In genomic region chr8:121868196-121868595, GRCm38 (mm10) we compare ENCODE assay signal across 21 mouse cellular contexts. TPM values are rescaled to one million over a fixed set of nuclear protein-coding genes. Genes with fewer than 3 reads are reported as not detected.
DNase-seq lines count a peak whose midpoint lies in the region; ATAC-seq and TF ChIP-seq lines count a peak whose summit lies in the region.
"Had no signal": no experiment of that assay in that cellular context is flagged by ENCODE, and none has a peak within 500 bp of the region (broad histone marks: within the 10 kb centered on the region; RNA-seq: fewer than 3 reads in every experiment).

No protein-coding gene starts in this region.

- no peaks in the 10 kb centered on the region; the same call in 1 of the 2 replicates for H3K4me1 ChIP-seq in stomach, postnatal 0 days (replicated peaks; ENCODE audit: control insufficient read depth, insufficient read depth)
- no peaks in the 10 kb centered on the region; the same call in 1 of the 2 replicates for H3K4me1 ChIP-seq in forebrain, embryonic 14.5 days (ENCODE audit: control insufficient read depth, insufficient read depth, low read length)

- H3K27me3 ChIP-seq in stomach, postnatal 0 days (ENCODE audit: control insufficient read depth, insufficient read depth, low read length), result no peaks in the 10 kb centered on the region
- H3K27me3 ChIP-seq in forebrain, embryonic 14.5 days (replicated peaks; ENCODE audit: control insufficient read depth, insufficient read depth, low read length), result no peaks in the 10 kb centered on the region
- H3K27me3 ChIP-seq: embryonic facial prominence, embryonic 13.5 days; embryonic facial prominence, embryonic 15.5 days; forebrain, embryonic 12.5 days; forebrain, embryonic 15.5 days had no signal

- no peak for TF ChIP-seq CTCF in stomach, postnatal 0 days (IDR thresholded peaks at IDR 0.05; ENCODE audit: low read depth)

- 85% methylated on average over 5 of the region's 5 CpGs for WGBS in stomach, postnatal 0 days
- 94% methylated on average over 5 of the region's 5 CpGs for WGBS in forebrain, embryonic 14.5 days

- H3K4me3 ChIP-seq in stomach, postnatal 0 days (ENCODE audit: low read depth, low read length), result no peak overlapping the region
- H3K4me3 ChIP-seq in forebrain, embryonic 14.5 days (ENCODE audit: low read depth, low read length), result no peak overlapping the region
- H3K4me3 ChIP-seq: embryonic facial prominence, embryonic 13.5 days; embryonic facial prominence, embryonic 15.5 days; erythroblast, embryonic 14.5 days; forebrain, embryonic 10.5 days; forebrain, embryonic 12.5 days; forebrain, embryonic 15.5 days had no signal

- no peak overlapping the region for H3K4me2 ChIP-seq in stomach, postnatal 0 days (replicated peaks; ENCODE audit: low read depth)
- no peak overlapping the region for H3K4me2 ChIP-seq in forebrain, embryonic 14.5 days (ENCODE audit: low read length)
- H3K4me2 ChIP-seq: embryonic facial prominence, embryonic 13.5 days; embryonic facial prominence, embryonic 15.5 days; forebrain, embryonic 12.5 days; forebrain, embryonic 15.5 days had no signal

- H3K27ac ChIP-seq in stomach, postnatal 0 days (replicated peaks), result no peak overlapping the region
- no peak overlapping the region for H3K27ac ChIP-seq in forebrain, embryonic 14.5 days (ENCODE audit: low read depth, low read length)
- H3K27ac ChIP-seq: embryonic facial prominence, embryonic 13.5 days; embryonic facial prominence, embryonic 15.5 days; forebrain, embryonic 10.5 days; forebrain, embryonic 12.5 days; forebrain, embryonic 15.5 days had no signal

- no peak overlapping the region for H3K9ac ChIP-seq in stomach, postnatal 0 days (ENCODE audit: low read length)
- no peak overlapping the region for H3K9ac ChIP-seq in forebrain, embryonic 14.5 days (ENCODE audit: low read length)
- H3K9ac ChIP-seq: embryonic facial prominence, embryonic 13.5 days; embryonic facial prominence, embryonic 15.5 days; forebrain, embryonic 12.5 days; forebrain, embryonic 15.5 days; forebrain, postnatal 0 days had no signal

- H3K36me3 ChIP-seq in stomach, postnatal 0 days (ENCODE audit: control insufficient read depth, insufficient read depth, low read length), result no peaks in the 10 kb centered on the region
- no peaks in the 10 kb centered on the region for H3K36me3 ChIP-seq in forebrain, embryonic 14.5 days (ENCODE audit: control insufficient read depth, insufficient read depth, low read length)
- H3K36me3 ChIP-seq: embryonic facial prominence, embryonic 13.5 days; embryonic facial prominence, embryonic 15.5 days; forebrain, embryonic 10.5 days; forebrain, embryonic 12.5 days; forebrain, embryonic 15.5 days had no signal

- ATAC-seq in stomach, postnatal 0 days (ENCODE audit: low FRiP score, low TSS enrichment), result no peak
- no peak for ATAC-seq in forebrain, embryonic 14.5 days
- ATAC-seq: forebrain, embryonic 15.5 days; forebrain, postnatal 0 days had no signal

- H3K9me3 ChIP-seq in stomach, postnatal 0 days (ENCODE audit: control insufficient read depth, low read length), result no peaks in the 10 kb centered on the region
- H3K9me3 ChIP-seq in forebrain, embryonic 14.5 days (replicated peaks; ENCODE audit: control insufficient read depth, low read length), result no peaks in the 10 kb centered on the region
- H3K9me3 ChIP-seq: embryonic facial prominence, embryonic 13.5 days; embryonic facial prominence, embryonic 15.5 days; forebrain, embryonic 10.5 days; forebrain, embryonic 12.5 days; forebrain, embryonic 15.5 days had no signal

- peak; percentile 85 for DNase-seq in adrenal gland, adult 2 months
- peak; percentile 74 for DNase-seq in adrenal gland, adult 8-10 months
- DNase-seq in adrenal gland, postnatal 14 days, result peak; percentile 80
- peak; percentile 81 to 83 for DNase-seq in adrenal gland, postnatal 36 days
- DNase-seq in stomach, postnatal 0 days (ENCODE audit: low spot score), result no peak
- no peak for DNase-seq in kidney, adult 8-10 months
- no peak for DNase-seq in forebrain, embryonic 14.5 days (ENCODE audit: low spot score)
- DNase-seq: cerebellum, adult 11 months; cerebellum, adult 18-20 months; cerebellum, adult 8-10 months; cerebellum, adult 9-11 months; cerebellum, postnatal 14 days; cerebellum, postnatal 36 days; embryo, embryonic 11 days; forebrain, postnatal 0 days had no signal

- TF ChIP-seq EP300 in stomach, postnatal 0 days (optimal IDR thresholded peaks at IDR 0.05), result no peak

RNA-seq across cellular contexts. Expression of gene Klhdc4, which starts 38.8 kb away (rescaled TPM):
- total RNA-seq in adrenal gland, adult 2 months (2021), result 10 to 100 TPM; 17.2 to 25.6 TPM
- polyA plus RNA-seq in adrenal gland, adult 2 months (2012; rRNA removed), result 12.2 and 14.9 TPM in 2 replicates
- total RNA-seq in adrenal gland, adult 8-10 months (2022), result 10 to 100 TPM; 22.4 to 36.8 (median 29.4) TPM
- total RNA-seq in adrenal gland, postnatal 14 days (2021), result 20.4 and 22.3 TPM in 2 replicates
- 10 to 100 TPM; 22.7 to 23.1 TPM for total RNA-seq in adrenal gland, postnatal 36 days (2021)
- 13.7 and 14.7 TPM in 2 replicates for polyA plus RNA-seq in stomach, postnatal 0 days (2015; fragmentation: Nextera tagmentation; extraction: Ambion mirVana)
- polyA plus RNA-seq in forebrain, embryonic 14.5 days (2014; fragmentation: Nextera tagmentation; extraction: Ambion mirVana), result 40.3 and 41.3 TPM in 2 replicates

RNA-seq across cellular contexts. Expression of gene Slc7a5, which starts 39.3 kb away (rescaled TPM):
- total RNA-seq in adrenal gland, adult 2 months (2021), result 10 to 100 TPM; 38.9 to 46.4 TPM
- 93.9 and 97.5 TPM in 2 replicates for polyA plus RNA-seq in adrenal gland, adult 2 months (2012; rRNA removed)
- 10 to 100 TPM; 51.8 to 96.5 (median 70.3) TPM for total RNA-seq in adrenal gland, adult 8-10 months (2022)
- 41.4 and 46.8 TPM in 2 replicates for total RNA-seq in adrenal gland, postnatal 14 days (2021)
- total RNA-seq in adrenal gland, postnatal 36 days (2021), result 10 to 100 TPM; 41.6 to 64.0 TPM
- 8.9 and 9.3 TPM in 2 replicates for polyA plus RNA-seq in stomach, postnatal 0 days (2015; fragmentation: Nextera tagmentation; extraction: Ambion mirVana)
- polyA plus RNA-seq in forebrain, embryonic 14.5 days (2014; fragmentation: Nextera tagmentation; extraction: Ambion mirVana), result 37.9 and 39.7 TPM in 2 replicates

Comparison
In these comparisons a context has a peak if more than half of its experiments do, and no peak if none do; other contexts are left out.
1. DNase-seq: peak in adrenal gland, adult 2 months (single experiment), adrenal gland, adult 8-10 months (single experiment), adrenal gland, postnatal 14 days (single experiment) and adrenal gland, postnatal 36 days (2 of 2); none in stomach, postnatal 0 days (single experiment), kidney, adult 8-10 months (0 of 2) and forebrain, embryonic 14.5 days (single experiment).